Mouse (Mus musculus) embryonic fibroblast, embryonic 13.5 days (primary cell): ENCODE results near the gene Apobec2. TPM values are rescaled to one million over a fixed set of nuclear protein-coding genes. Genes with fewer than 3 reads are reported as not detected.

Experiments
- H3K27ac ChIP-seq: 2 replicates; pipeline ENCODE4 v1.5.1; 2012; ENCODE audit warnings: low read length, control low read depth, inconsistent platforms; ENCODE audit not compliant: insufficient read depth
- H3K4me1 ChIP-seq: 2 replicates; pipeline ENCODE4 v1.6.1; 2011; ENCODE audit warnings: low read length; ENCODE audit not compliant: control insufficient read depth, insufficient read depth
- H3K4me3 ChIP-seq: 2 replicates; pipeline ENCODE4 v1.5.1; 2011; ENCODE audit warnings: mild to moderate bottlenecking, control low read depth, low read length; ENCODE audit not compliant: insufficient read depth
- CTCF ChIP-seq: IDR thresholded peaks from 2 replicates; pipeline ENCODE4 v1.5.1; 2011; ENCODE audit warnings: mild to moderate bottlenecking, control low read depth, low read length, moderate library complexity, borderline replicate concordance; ENCODE audit not compliant: insufficient read depth
- POLR2A ChIP-seq: IDR thresholded peaks from 2 replicates; pipeline ENCODE4 v1.6.1; 2011; ENCODE audit warnings: low read depth, mild to moderate bottlenecking, control low read depth, low read length, moderate library complexity
- polyA plus RNA-seq: library from polyadenylated mRNA; stranded (reverse); fragments of >200 nt; gene quantifications from 2 replicates; pipeline ENCODE4 v1.2.4, GENCODE M21; 2011; ENCODE audit warnings: low read depth; ENCODE audit not compliant: missing spikeins, insufficient read length

Apobec2 gene
- polyA plus RNA-seq, 1 experiment, result not detected

GRCm38 (mm10) chr17:48455955-48456354 lies 23.2 kb upstream of the Apobec2 start:
- TF ChIP-seq CTCF (no peak), POLR2A (no peak)
- Histone ChIP-seq H3K27ac (no peak overlapping the region), H3K4me3 (no peak overlapping the region), H3K4me1 (no peaks in the 10 kb centered on the region)

GRCm38 (mm10) chr17:48454688-48455087 lies 22.0 kb upstream of the Apobec2 start, which contains the start of gene Unc5cl:
Unc5cl (plus strand) TSS chr17:48454901.
- Histone ChIP-seq H3K4me3 (no peak within 1 kb of the TSS), H3K27ac (no peak within 1 kb of the TSS)
- TF ChIP-seq CTCF, result no peak
- no peak for TF ChIP-seq POLR2A

GRCm38 (mm10) chr17:48454190-48454589 lies 21.5 kb upstream of the Apobec2 start:
- Histone ChIP-seq H3K4me1 (no peaks in the 10 kb centered on the region), H3K27ac (no peak overlapping the region), H3K4me3 (no peak overlapping the region)
- TF ChIP-seq POLR2A, result no peak
- TF ChIP-seq CTCF, result no peak

More at GRCm38 (mm10) chr17:48454688-48455087, 22.0 kb upstream of the Apobec2 start, which contains the start of gene Unc5cl:
- no peaks in the 10 kb centered on the region for H3K4me1 ChIP-seq

GRCm38 (mm10) chr17:48453489-48453888 lies 20.8 kb upstream of the Apobec2 start:
- no peak overlapping the region for H3K27ac ChIP-seq

GRCm38 (mm10) chr17:48451753-48452444 lies 19.2 kb upstream of the Apobec2 start:
- H3K4me1 ChIP-seq, result no peaks in the 10 kb centered on the region
- H3K4me3 ChIP-seq, result no peak overlapping the region
- TF ChIP-seq POLR2A, result no peak
- TF ChIP-seq CTCF, result no peak
- no peak overlapping the region for H3K27ac ChIP-seq

More at GRCm38 (mm10) chr17:48453489-48453888, 20.8 kb upstream of the Apobec2 start:
- no peaks in the 10 kb centered on the region for H3K4me1 ChIP-seq
- H3K4me3 ChIP-seq, result no peak overlapping the region
- TF ChIP-seq POLR2A, result no peak
- no peak for TF ChIP-seq CTCF

GRCm38 (mm10) chr17:48451353-48451675 lies 18.6 kb upstream of the Apobec2 start, which contains the start of gene Tspo2:
Tspo2 (minus strand) TSS chr17:48451522.
- Histone ChIP-seq H3K4me1 (no peaks in the 10 kb centered on the region), H3K27ac (no peak within 1 kb of the TSS), H3K4me3 (no peak within 1 kb of the TSS)
- no peak for TF ChIP-seq POLR2A
- TF ChIP-seq CTCF, result no peak

- no peak for TF ChIP-seq POLR2A
- no peak for TF ChIP-seq CTCF
- Histone ChIP-seq H3K4me3 (no peak overlapping the region), H3K27ac (no peak overlapping the region), H3K4me1 (no peaks in the 10 kb centered on the region)
These were observed 18.1 kb upstream of the Apobec2 start for GRCm38 (mm10) chr17:48450666-48451352.

- no peak overlapping the region for H3K4me3 ChIP-seq
- TF ChIP-seq CTCF (no peak), POLR2A (no peak)
- no peaks in the 10 kb centered on the region for H3K4me1 ChIP-seq
- H3K27ac ChIP-seq, result no peak overlapping the region
These were observed 14.9 kb upstream of the Apobec2 start for GRCm38 (mm10) chr17:48447675-48448074.

GRCm38 (mm10) chr17:48443542-48444145 lies 10.9 kb upstream of the Apobec2 start:
- no peak overlapping the region for H3K27ac ChIP-seq
- no peaks in the 10 kb centered on the region for H3K4me1 ChIP-seq
- no peak overlapping the region for H3K4me3 ChIP-seq
- no peak for TF ChIP-seq POLR2A
- no peak for TF ChIP-seq CTCF
